Mouse (Mus musculus) E14TG2a.4 (cell line): Measurements from ENCODE around the gene Thap12.

ENCODE experiments used
- CTCF ChIP-seq: conservative IDR thresholded peaks from 2 replicates; pipeline ENCODE4 v1.5.1; 2014; ENCODE audit warnings: low read length
- NANOG ChIP-seq: IDR thresholded peaks from 2 replicates; pipeline ENCODE4 v1.6.1; 2014; ENCODE audit warnings: borderline replicate concordance, low read length, mixed read lengths
- POU5F1 ChIP-seq: IDR thresholded peaks from 2 replicates; pipeline ENCODE4 v1.6.1; 2014; ENCODE audit warnings: low read length, borderline replicate concordance

- TF ChIP-seq CTCF: no peak
- no peak for TF ChIP-seq POU5F1
- TF ChIP-seq NANOG: no peak
Measured at GRCm38 (mm10) chr7:98756050-98756449, 53.1 kb downstream of the Thap12 start.
